Mouse (Mus musculus): ENCODE data around the gene Hspa2. TPM values are rescaled to one million over a fixed set of nuclear protein-coding genes. Genes with fewer than 3 reads are reported as not detected.
A peak's percentile ranks its signal among the peaks of the same experiment; 100 is the strongest.

Hspa2 gene
- total RNA-seq, 2 experiments from 2014 or later, result 6.3 to 10.3 TPM

DNA sequence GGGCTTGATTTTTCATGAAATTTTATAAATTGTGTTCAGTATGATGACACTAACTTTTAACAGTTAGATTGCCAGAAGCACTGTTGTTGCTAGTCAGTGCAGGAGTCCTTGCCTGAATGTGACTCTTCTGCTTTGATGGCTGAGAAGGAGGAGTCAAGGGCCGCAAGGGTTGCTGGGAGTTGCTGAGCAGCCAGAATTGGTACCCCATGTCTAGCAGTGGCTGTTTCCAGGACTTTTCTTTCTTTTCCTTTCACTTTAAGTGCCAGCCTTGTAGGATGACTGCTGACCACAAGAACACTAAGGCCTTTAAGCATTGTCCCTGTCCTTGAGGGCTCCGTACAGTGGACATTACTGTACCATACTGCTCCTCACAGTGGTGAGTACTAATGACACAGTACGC is 26.2 kb upstream of the Hspa2 start:
- no peak for DNase-seq

DNA sequence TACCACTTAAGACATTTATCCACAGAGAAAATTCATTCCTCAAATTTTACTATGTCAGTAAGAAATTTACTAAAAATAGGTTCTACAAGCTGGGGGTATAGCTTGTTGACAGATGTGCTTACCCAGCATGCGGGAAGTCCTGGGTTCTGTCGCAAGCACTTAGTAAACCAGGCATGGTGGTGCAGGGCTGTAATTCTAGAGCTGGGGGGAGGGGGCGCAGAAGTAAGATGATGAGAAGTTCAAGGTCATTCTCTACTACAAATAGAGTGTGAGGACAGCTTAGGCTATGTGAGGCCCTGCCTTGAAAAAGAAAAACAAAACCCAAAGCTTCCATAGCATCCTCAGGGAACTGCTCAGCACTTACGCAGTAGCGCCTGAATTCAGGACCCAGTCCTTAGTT is 25.4 kb upstream of the Hspa2 start:
- DNase-seq, result peak; percentile 10

DNA sequence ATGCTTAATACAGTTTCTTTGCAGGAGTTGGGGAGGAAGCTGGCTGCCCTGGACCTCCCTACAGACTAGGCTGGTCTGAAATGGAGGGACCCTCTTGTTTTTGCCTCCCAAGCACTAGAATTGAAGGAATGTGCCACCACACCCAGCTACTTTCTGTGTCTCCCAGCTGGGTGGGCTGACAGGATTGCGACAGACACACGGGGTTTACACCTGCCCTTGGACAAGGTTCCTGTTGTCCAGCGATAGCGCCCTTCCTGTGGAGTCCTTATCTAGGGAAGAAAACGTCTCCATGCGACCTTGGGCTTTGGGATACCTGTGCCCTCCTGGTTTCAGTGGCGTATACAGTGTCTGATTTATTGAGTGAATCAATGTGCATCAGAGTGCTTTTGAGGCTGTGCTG is 23.8 kb upstream of the Hspa2 start:
- DNase-seq, result no peak

DNA sequence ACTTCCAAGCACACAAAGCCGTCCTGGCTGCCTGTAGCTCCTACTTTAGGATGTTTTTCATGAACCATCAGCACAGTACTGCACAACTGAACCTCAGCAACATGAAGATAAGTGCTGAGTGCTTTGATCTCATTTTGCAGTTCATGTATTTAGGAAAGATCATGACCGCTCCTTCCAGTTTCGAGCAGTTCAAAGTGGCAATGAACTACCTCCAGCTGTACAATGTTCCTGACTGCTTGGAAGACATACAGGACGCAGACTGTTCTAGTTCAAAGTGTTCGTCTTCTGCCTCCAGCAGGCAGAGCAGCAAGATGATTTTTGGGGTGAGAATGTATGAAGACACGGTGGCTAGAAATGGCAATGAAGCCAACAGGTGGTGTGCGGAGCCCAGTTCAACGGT is 18.6 kb upstream of the Hspa2 start:
- no peak for DNase-seq

- DNase-seq, result no peak
Measured at GRCm38 (mm10) chr12:76388794-76389193, 15.2 kb upstream of the Hspa2 start.

- DNase-seq, result no peak
Measured at GRCm38 (mm10) chr12:76391595-76392271, 12.2 kb upstream of the Hspa2 start.

DNA sequence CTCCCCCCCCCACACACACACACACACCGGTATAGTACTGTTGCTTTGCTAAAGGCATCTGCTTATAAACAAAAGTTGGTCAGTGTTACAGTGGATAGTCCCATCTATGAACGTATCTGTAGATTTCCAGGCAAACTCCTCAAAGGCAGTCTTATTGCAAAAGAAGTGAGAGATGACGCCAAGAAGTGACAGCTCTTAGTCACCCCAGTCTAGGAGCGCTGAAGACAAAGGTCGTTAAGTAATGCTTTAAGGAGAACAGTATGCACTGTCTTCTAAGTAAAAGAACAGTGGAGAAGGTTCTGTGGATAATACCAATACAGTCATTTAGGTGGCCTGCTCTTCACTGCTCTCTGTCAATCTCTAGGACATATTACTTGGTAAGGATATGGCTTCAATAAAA is 11.0 kb upstream of the Hspa2 start:
- DNase-seq, result no peak

- no peak for DNase-seq
Measured at GRCm38 (mm10) chr12:76397281-76397680, 6.7 kb upstream of the Hspa2 start.

GRCm38 (mm10) chr12:76401674-76402073 is 2.3 kb upstream of the Hspa2 start:
- DNase-seq, result no peak

GRCm38 (mm10) chr12:76402991-76403885 is 738 bp upstream of the Hspa2 start:
- no peak for DNase-seq

GRCm38 (mm10) chr12:76404836-76405182 is 833 bp downstream of the Hspa2 start:
- no peak for DNase-seq

DNA sequence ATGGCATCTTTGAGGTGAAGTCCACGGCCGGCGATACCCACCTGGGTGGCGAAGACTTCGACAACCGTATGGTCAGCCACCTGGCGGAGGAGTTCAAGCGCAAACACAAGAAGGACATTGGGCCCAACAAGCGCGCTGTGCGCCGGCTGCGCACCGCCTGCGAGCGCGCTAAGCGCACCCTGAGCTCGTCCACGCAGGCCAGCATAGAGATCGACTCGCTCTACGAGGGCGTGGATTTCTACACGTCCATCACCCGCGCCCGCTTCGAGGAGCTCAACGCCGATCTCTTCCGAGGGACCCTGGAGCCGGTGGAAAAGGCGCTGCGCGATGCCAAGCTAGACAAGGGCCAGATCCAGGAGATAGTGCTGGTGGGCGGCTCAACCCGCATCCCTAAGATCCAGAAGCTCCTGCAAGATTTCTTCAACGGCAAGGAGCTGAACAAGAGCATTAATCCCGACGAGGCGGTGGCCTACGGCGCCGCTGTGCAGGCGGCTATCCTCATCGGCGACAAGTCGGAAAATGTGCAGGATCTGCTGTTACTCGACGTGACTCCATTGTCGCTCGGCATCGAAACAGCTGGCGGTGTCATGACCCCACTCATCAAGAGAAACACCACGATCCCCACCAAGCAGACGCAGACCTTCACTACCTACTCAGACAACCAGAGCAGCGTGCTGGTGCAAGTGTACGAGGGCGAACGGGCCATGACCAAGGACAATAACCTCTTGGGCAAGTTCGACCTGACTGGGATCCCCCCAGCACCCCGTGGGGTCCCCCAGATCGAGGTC is 1.4 kb downstream of the Hspa2 start:
- peak; percentile 21 for DNase-seq

- DNase-seq, result no peak
Measured at GRCm38 (mm10) chr12:76405971-76406370, 2.0 kb downstream of the Hspa2 start.

DNA sequence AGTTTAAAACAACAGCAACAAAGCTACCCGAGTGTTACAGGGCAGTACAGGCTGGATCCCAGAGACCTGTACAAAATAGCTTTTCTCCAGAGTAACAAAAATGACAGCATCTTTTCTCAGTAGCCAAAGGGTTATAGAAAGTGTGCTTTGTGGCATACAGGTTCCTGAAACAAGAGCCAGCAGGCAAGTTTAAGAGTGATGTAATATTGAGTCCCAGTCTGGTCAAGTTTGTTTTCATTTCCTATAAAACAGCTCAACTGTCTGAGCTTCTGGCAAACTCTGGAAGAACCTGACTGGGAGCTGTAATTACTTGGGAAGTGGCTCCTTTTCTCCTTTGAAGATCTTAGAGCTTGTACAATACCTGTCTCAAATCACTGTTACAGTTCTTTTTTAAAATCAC is 3.2 kb downstream of the Hspa2 start:
- DNase-seq, result no peak

DNA sequence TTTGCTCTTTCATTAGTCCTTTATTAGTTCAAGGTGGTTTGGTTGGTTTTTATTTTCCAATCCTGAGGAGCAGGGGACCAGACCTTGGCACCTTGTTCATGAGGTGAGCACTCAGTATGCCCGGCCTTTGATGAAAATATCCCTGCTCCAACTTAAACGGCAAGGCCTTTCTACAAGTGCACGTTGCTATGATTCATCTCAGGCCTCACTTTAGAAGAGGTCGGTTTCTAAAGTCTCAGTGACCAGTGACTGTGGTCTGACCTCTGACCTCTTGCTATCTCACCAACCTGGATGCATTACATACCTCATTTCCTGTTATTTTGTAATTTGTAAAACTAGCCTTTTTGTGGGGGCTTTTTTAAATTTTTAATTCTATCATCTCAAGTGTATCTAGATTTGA is 5.2 kb downstream of the Hspa2 start:
- DNase-seq, result no peak

DNA sequence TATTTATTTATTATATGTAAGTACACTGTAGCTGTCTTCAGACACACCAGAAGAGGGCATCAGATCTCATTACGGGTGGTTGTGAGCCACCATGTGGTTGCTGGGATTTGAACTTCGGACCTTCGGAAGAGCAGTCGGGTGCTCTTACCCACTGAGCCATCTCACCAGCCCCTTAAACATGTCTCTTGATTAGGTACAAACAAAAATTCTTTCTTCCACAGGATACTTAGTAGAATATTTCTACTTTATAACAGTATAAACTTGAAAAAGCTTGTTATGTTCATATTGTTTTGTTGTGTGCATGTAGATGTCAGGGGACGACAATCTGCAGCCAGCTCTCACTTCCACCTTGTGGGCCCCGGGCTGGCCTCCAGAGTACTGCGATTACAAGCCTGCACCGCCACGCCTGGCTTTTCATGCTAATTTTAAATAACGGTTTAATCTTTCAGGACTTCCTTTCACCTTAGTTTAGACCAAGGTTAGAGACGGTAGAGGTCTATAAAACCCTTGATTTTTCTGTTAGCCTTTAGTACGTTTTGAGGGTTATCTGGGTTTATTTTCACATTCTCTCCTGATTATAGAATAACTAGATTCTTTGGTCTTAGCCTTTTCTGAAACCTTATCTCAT is 11.5 kb downstream of the Hspa2 start:
- DNase-seq, result no peak

- peak; percentile 23 for DNase-seq
Measured at GRCm38 (mm10) chr12:76417433-76417854, 13.5 kb downstream of the Hspa2 start, which contains the start of gene Ppp1r36. Gene Ppp1r36 (plus strand): TSS chr12:76417538.

- no peak for DNase-seq
Measured at GRCm38 (mm10) chr12:76418346-76418745, 14.4 kb downstream of the Hspa2 start.

GRCm38 (mm10) chr12:76425256-76425655 is 21.3 kb downstream of the Hspa2 start:
- DNase-seq, result no peak

GRCm38 (mm10) chr12:76427546-76427945 is 23.6 kb downstream of the Hspa2 start:
- DNase-seq, result no peak

- peak; percentile 37 for DNase-seq
Measured at GRCm38 (mm10) chr12:76430879-76431406, 27.0 kb downstream of the Hspa2 start.

GRCm38 (mm10) chr12:76431431-76431830 is 27.5 kb downstream of the Hspa2 start:
- no peak for DNase-seq

Measured in gastrocnemius, postnatal 25 days (tissue).